Mouse (Mus musculus) limb, embryonic 10.5 days (tissue): ENCODE data around the gene Sorl1. TPM values are rescaled to one million over a fixed set of nuclear protein-coding genes. Genes with fewer than 3 reads are reported as not detected.

Experiments
- DNase-seq: peaks from one replicate; pipeline ENCODE4 v3.0.0-alpha.2; 2017; ENCODE audit warnings: low spot score
- H3K27ac ChIP-seq: fragments of 300-500 bp; sonication (generic); 2 replicates; pipeline ENCODE4 v1.5.1; 2016; ENCODE audit warnings: mild to moderate bottlenecking
- H3K27me3 ChIP-seq: fragments of 300-500 bp; sonication (generic); 2 replicates; pipeline ENCODE4 v1.6.1; 2016; ENCODE audit warnings: low read depth, mild to moderate bottlenecking; ENCODE audit not compliant: poor library complexity, severe bottlenecking
- H3K36me3 ChIP-seq: fragments of 300-500 bp; sonication (generic); 2 replicates; pipeline ENCODE4 v1.6.1; 2016; ENCODE audit warnings: mild to moderate bottlenecking, moderate library complexity
- H3K4me1 ChIP-seq: fragments of 300-500 bp; sonication (generic); 2 replicates; pipeline ENCODE4 v1.6.1; 2016
- H3K4me3 ChIP-seq: fragments of 300-500 bp; sonication (generic); 2 replicates; pipeline ENCODE4 v1.5.1; 2016; ENCODE audit warnings: mild to moderate bottlenecking, moderate library complexity
- H3K9me3 ChIP-seq: fragments of 300-500 bp; sonication (generic); replicated peaks from 2 replicates; pipeline ENCODE4 v1.6.1; 2016; ENCODE audit warnings: mild to moderate bottlenecking
- WGBS: fragments of 180-500 bp; shearing (Covaris S2); methylation state at CpG from one replicate; pipeline ENCODE4 v1.1.7; 2016; 5-methylcytosine and 5-hydroxymethylcytosine counted together
- polyA plus RNA-seq: library from polyadenylated mRNA; unstranded; fragments of >200 nt; fragmentation: Nextera tagmentation; extraction: Ambion mirVana; gene quantifications from 2 replicates; pipeline ENCODE4 v1.2.1, GENCODE M21; 2016

Sorl1 gene
- polyA plus RNA-seq, 1 experiment from 2014 or later = 6.6 TPM

DNA sequence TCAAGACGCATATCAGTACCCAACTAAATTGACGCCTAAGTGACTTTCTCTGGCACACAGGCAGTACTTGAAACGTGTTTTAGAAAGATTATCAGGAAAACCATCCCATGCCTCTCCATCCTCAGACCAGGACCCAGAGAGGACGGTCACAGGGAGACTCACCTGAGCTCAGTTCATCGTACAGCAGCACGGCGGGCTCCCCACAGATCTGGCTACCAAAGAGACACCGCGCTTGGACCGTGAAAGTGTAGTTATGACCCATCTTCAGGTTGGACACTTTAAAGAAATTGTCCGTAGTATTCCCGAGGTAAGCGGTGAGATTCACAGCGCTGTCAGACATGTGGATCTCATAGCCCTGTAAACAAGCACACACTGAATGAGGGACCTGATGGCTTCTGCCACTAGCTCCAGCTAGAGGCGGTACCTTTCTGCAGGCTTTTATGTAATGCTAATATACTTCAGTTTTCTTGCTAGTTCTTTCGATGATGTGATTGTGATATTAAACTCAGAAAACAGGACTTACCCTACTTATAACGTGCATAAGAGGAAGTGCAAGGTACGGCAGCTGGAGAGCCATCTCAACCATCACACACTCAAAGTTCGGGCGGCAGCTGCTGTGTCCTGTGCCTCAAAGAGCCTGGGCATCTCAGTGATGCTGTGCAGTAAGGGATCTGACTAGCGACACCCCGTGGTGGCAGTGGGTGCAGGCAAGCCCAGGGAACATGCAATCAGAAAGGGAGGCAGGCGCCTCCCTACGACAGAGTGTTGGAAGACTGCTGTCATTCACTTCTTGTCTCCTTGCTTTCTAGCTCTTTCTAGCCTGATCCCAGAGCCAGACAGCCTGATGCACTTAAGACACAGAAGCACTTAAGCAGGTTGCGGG lies 150.1 kb downstream of the Sorl1 start:
- Histone ChIP-seq H3K27me3 (no peaks in the 10 kb centered on the region), H3K36me3 (peaks cover 32% of the 10 kb centered on the region), H3K9me3 (no peaks in the 10 kb centered on the region), H3K4me1 (peaks cover 10% of the 10 kb centered on the region; the same call in 1 of the 2 replicates), H3K4me3 (no peak overlapping the region), H3K27ac (peak overlapping the region; percentile 11; the same call in 1 of the 2 replicates)
- DNase-seq = peak; percentile 78
- 74% methylated on average over 25 of the region's 25 CpGs for WGBS

DNA sequence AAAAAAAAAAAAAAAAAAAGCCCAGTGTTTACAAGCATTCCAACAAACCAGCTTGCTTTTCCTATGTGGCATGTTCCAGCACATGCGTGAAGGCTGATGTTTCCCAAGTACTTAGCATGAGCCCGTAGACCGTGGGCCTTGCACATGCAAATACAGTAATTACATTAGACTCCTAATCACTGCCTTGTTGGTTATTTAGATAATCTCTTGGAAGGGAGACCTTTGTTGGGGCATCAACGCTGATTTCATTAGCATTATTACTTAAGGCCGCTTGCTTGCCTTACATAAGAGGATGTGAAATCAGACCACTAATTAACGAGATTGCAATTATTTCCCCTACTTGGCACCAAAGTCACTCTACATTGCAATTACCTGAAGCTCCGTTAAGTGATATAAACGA lies 154.1 kb downstream of the Sorl1 start:
- 86% methylated on average over 8 of the region's 8 CpGs for WGBS
- no peaks in the 10 kb centered on the region for H3K27me3 ChIP-seq

DNA sequence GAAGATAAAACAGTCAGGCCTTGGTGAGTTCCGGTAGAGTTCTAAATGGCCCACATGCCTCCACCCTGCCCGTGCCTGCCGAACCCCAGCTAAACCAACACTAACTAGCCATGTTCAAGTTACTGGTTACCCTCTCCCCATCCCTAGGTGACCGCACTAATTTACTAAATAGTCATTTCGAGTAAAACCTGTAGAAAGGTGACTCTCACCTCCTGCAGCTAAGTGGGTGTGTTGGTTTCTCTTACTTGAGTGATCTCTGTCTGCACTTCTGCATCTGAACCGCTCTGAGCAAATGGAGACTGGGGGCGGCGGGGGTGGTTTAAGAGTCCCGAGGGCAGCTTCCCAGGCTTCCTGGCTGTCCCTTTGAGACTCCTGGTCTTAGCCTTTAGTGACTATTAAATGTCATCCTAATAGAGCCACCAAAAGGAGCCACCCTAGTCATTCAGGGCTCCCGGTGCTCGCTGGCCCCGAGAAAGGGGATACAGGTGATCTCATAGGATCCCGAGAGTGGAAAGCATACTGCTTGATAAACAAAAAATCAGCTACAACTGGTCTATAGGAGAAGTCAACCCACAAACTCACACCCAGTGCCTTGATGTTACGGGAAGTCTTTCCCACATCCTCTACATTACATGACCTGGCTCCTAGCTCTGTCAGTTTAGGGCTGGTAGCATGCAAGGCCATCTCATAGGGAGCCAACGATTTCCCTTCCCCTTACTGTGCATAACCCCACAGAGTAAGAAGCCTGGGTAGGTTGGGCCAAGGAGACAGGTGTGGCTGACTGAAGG lies 155.2 kb downstream of the Sorl1 start:
- H3K27ac ChIP-seq = no peak overlapping the region
- 96% methylated on average over 15 of the region's 15 CpGs for WGBS
- no peaks in the 10 kb centered on the region for H3K9me3 ChIP-seq

More for the DNA sequence above, 154.1 kb downstream of the Sorl1 start:
- Histone ChIP-seq H3K27ac (no peak overlapping the region), H3K4me1 (peaks cover 10% of the 10 kb centered on the region; the same call in 1 of the 2 replicates), H3K4me3 (no peak overlapping the region), H3K36me3 (peaks cover 16% of the 10 kb centered on the region), H3K9me3 (no peaks in the 10 kb centered on the region)
- no peak for DNase-seq

DNA sequence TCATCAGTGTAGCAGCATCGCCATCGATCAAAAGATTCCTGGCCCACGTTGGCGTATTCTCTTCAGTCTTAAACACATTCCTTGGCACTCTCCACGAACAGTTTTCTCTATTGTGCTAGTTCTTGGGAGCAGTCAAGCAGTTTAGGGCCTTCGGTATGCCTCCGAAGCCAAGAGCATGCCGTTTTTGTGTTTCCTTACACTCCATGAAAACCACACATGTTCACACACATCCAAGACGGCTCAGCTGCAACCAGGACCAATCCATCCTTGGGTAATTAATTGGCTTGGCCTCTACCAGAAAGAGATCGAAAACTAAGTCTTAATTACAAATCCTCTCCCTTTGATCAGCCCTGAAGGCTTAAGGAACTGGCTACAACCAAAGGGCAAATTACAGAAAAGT lies 162.8 kb downstream of the Sorl1 start:
- no peaks in the 10 kb centered on the region for H3K36me3 ChIP-seq
- H3K27ac ChIP-seq = no peak overlapping the region
- 85% methylated on average over 10 of the region's 10 CpGs for WGBS
- 0 out of 2 replicates have a peak, but pooled peaks cover 3% of the 10 kb centered on the region for H3K4me1 ChIP-seq
- H3K4me3 ChIP-seq = no peak overlapping the region
- H3K27me3 ChIP-seq = no peaks in the 10 kb centered on the region
- DNase-seq = no peak
- no peaks in the 10 kb centered on the region for H3K9me3 ChIP-seq

More for the DNA sequence above, 155.2 kb downstream of the Sorl1 start:
- no peak for DNase-seq
- no peaks in the 10 kb centered on the region for H3K27me3 ChIP-seq
- no peak overlapping the region for H3K4me3 ChIP-seq
- peaks cover 12% of the 10 kb centered on the region for H3K36me3 ChIP-seq
- H3K4me1 ChIP-seq = 0 out of 2 replicates have a peak, but pooled peaks cover 2% of the 10 kb centered on the region

DNA sequence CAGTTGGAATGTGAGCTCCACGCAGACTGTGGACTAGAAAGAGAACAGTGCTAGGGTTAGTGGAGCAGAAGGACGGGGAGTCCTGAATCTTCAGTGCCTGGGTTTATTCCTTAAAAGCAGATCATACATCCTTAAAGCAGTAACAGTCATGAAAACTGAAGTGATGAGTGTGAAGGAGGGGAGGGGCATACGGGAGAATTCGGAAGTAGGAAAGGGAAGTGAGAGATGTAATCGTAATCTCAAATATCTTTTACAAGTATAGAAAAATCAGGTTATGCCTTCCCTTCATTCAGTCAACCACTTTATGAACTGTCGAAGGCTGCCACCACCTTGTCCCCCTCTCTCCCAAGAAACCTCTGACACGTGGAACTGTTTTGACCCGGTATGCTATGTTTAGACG lies 165.8 kb downstream of the Sorl1 start:
- no peaks in the 10 kb centered on the region for H3K9me3 ChIP-seq
- no peak overlapping the region for H3K27ac ChIP-seq
- no peak for DNase-seq
- no peak overlapping the region for H3K4me3 ChIP-seq
- peaks cover 14% of the 10 kb centered on the region for H3K4me1 ChIP-seq
- WGBS = 94% methylated on average over 9 of the region's 9 CpGs
- no peaks in the 10 kb centered on the region for H3K27me3 ChIP-seq
- no peaks in the 10 kb centered on the region for H3K36me3 ChIP-seq

DNA sequence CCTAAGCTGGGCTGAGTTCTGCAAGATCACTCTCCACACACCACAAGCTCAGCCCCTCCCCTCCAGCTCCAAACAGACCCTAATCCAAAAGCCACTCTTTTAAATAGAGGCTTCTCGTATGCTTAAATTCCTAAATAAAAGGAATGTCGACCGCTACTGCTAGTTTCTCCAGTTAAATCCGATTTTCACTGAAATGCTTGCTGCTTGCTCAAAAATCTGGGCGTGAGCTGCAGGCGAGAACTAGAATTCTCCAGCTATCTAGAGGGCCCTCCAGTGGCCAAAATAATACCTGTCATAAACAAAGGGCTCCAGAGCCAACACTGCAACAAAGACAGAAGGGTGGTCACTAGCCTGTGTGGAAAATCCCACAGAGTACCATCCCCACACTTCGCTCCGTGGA lies 170.6 kb downstream of the Sorl1 start:
- Histone ChIP-seq H3K9me3 (no peaks in the 10 kb centered on the region), H3K4me1 (peaks cover 53% of the 10 kb centered on the region), H3K36me3 (no peaks in the 10 kb centered on the region), H3K27ac (peak overlapping the region; percentile 97), H3K27me3 (no peaks in the 10 kb centered on the region), H3K4me3 (peak overlapping the region; percentile 25; the same call in 1 of the 2 replicates)
- DNase-seq = peak; percentile 73
- WGBS = 12% methylated on average over 8 of the region's 8 CpGs

GRCm38 (mm10) chr9:41952650-41953204 lies 171.4 kb downstream of the Sorl1 start:
- Histone ChIP-seq H3K9me3 (no peaks in the 10 kb centered on the region), H3K27ac (peak overlapping the region; percentile 97), H3K27me3 (no peaks in the 10 kb centered on the region), H3K4me3 (peak overlapping the region; percentile 57; the same call in 1 of the 2 replicates), H3K4me1 (peaks cover 53% of the 10 kb centered on the region), H3K36me3 (no peaks in the 10 kb centered on the region)
- DNase-seq = peak; percentile 53
- 44% methylated on average over 7 of the region's 7 CpGs for WGBS

- H3K4me1 ChIP-seq = peaks cover 53% of the 10 kb centered on the region
- WGBS = 22% methylated on average over 16 of the region's 16 CpGs
- no peak for DNase-seq
- H3K27me3 ChIP-seq = no peaks in the 10 kb centered on the region
- H3K27ac ChIP-seq = peak overlapping the region; percentile 97
- H3K9me3 ChIP-seq = no peaks in the 10 kb centered on the region
- peak overlapping the region; percentile 57 for H3K4me3 ChIP-seq
- H3K36me3 ChIP-seq = no peaks in the 10 kb centered on the region
Measured at GRCm38 (mm10) chr9:41951472-41952129, 172.5 kb downstream of the Sorl1 start.

- no peaks in the 10 kb centered on the region for H3K9me3 ChIP-seq
- H3K27ac ChIP-seq = peak overlapping the region; percentile 97
- WGBS = under 1% methylated on average over 21 of the region's 21 CpGs
- DNase-seq = peak; percentile 97
- H3K27me3 ChIP-seq = no peaks in the 10 kb centered on the region
- H3K4me1 ChIP-seq = peaks cover 53% of the 10 kb centered on the region
- H3K4me3 ChIP-seq = peak overlapping the region; percentile 57
- no peaks in the 10 kb centered on the region for H3K36me3 ChIP-seq
Measured at GRCm38 (mm10) chr9:41950991-41951451, 173.1 kb downstream of the Sorl1 start.

DNA sequence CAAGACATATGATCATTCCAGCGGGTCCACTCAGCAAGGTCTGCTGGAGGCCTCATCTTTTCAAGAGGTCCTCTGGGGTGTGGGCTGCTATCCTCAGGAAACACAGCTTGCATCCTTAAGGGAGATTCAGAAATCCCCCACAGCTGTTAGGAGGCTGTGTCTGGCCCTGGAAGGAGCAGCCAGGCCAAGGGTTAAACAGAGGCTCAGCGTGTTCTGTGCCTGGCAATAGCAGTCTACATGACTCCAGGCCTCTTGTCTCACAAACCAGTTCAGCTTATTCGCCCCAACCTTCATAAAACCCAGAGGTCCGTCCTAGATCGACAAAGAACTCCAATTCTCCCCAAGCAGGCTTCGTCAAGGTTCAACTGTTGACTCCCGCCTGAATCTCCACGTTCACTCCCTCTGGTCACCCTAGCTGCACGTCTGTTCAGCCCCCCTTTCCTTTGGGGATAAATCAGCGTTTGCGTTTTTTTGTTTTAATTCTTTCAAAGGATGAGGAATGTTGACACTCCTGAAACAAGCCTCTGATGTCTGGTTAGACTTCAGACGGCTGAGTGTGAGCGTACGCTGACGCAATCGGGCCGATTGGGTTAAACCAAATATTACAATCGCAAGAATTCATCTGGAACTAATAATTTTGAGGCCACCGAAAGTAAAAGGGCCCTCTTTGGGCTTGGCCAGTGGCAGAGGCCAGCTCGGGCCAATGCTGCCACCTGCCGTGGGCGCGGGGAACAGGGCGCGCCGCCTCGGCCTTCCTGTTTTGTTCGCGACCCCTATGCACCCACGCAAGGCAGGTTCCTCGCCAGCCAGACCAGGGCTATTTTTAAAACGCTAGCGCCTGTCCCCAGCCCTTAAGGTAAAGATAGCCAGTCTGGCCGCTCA lies 173.7 kb downstream of the Sorl1 start:
- Histone ChIP-seq H3K4me3 (peak overlapping the region; percentile 57), H3K36me3 (no peaks in the 10 kb centered on the region), H3K27me3 (no peaks in the 10 kb centered on the region), H3K27ac (peak overlapping the region; percentile 97), H3K9me3 (no peaks in the 10 kb centered on the region), H3K4me1 (peaks cover 53% of the 10 kb centered on the region)
- DNase-seq = peak; percentile 94
- WGBS = 4% methylated on average over 34 of the region's 34 CpGs

- Histone ChIP-seq H3K27ac (peak overlapping the region; percentile 97), H3K36me3 (no peaks in the 10 kb centered on the region), H3K9me3 (no peaks in the 10 kb centered on the region), H3K4me3 (no peak overlapping the region), H3K4me1 (peaks cover 53% of the 10 kb centered on the region), H3K27me3 (no peaks in the 10 kb centered on the region)
- DNase-seq = no peak
- WGBS = 70% methylated on average over 5 of the region's 5 CpGs
Measured at GRCm38 (mm10) chr9:41949476-41949875, 174.6 kb downstream of the Sorl1 start.
